Mouse (Mus musculus): ENCODE measurements around the gene Gstm7.

- TF ChIP-seq POLR2A (IDR thresholded peaks at IDR 0.05; ENCODE audit: borderline replicate concordance, control insufficient read depth, low read depth, low read length) (no peak), CTCF (IDR thresholded peaks at IDR 0.05; ENCODE audit: control insufficient read depth, insufficient read depth, low read length) (no peak)
These were observed 483 bp downstream of the Gstm7 start for GRCm38 (mm10) chr3:107931134-107931533.
